Mouse (Mus musculus) lung, postnatal 4 days (tissue): ENCODE data around the gene Dnah7c.
"Not testable (repeated sequence)": the region's sequence is repeated elsewhere in the genome, so short reads cannot be mapped to it uniquely, and the experiment has no call there.

ENCODE experiments used
- DNase-seq, 2 experiments: peaks; one replicate each; pipeline ENCODE4 v3.0.0; 2021

The Dnah7c gene

DNA sequence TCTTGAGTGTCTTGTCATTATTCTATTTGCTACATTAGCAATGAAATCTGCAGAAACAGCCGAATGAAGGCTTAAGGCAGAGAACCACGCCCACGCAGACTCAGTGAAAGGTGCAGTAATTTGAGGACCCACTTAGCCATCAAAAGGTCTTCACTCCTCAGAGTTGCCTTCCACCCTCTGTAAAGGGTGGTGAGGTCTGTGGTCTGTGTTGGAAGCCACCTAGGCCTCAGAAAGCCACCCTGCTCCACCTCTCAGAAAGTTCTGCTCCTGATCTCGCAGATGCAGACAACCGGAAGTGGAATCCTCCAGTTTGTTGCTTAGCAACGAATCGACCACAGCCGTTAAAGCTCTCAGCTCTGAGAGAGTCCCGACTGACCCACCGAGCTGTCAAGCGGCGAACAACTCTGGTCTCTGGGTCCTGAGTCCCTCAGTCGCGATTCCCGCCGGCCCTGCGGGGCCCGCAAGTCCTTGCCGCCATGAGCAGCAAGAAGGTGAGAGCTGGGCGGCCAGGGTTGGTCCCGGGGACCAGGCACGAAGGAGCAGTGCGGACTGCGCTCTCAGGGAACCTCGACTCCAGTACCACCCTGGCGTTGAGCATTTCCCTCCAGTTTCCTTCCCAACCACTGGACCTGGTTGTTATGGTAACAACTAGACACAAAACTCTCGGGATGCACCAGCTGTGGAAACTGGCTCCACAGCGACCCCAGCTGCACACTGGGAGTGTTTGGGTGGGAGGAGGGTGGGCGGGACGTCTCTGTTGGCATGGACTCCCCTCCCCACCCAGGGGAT is at the start of gene Dnah7c:
TSS of gene Dnah7c (plus strand) at position 456 of the 789 bp plus-strand sequence.
- DNase-seq, result peak; percentile 6 to 26

DNA sequence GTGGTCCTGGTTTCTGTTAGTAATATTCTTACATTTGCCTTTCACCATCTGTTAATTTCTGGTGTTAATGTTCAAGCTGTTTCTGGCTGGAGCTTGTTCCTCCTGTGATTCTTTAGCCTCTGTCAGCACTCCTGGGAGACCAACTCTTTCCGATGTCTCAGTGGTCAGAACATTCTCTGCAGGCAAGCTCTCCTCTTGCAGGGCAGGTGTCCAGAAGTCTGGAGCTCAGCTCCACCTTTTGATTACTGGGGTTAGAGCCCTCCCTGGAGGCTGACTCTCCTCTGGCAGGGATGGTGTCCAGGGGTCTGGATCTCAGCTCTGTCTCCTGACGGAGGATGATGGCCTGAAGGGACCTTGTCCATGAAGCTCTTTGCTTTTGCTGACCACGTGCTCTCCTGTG is 44.8 kb upstream of the Dnah7c start:
- DNase-seq, result not testable (repeated sequence)

DNA sequence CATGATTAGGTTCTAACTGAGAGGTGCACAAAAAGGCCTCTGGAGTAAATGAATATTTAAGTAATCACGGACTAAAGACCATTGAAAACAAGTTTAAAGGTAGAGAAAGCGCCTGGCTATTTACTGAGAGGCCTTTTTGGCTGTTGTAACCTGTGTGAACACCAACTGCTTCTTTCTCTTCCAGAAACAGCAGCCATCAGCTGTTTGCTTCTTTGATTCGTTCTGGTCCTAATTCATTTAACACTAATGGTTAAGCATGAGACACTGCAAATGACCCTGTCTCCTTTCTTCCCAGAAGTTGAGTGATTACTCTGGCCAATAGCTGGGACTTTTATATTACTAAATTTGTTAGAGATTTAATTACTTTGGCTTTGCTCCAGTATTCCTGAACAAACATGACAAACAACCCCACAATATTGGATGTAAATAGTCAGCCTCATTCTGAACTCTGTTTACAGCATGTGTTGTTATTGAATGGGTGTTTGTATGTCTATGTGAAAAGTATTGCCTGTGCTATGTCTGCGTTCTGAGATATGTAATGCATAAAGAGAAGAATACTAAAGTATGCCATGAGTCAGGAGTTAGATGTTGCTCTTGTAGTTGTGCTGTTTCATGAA is 30.6 kb upstream of the Dnah7c start:
- not testable (repeated sequence) for DNase-seq

DNA sequence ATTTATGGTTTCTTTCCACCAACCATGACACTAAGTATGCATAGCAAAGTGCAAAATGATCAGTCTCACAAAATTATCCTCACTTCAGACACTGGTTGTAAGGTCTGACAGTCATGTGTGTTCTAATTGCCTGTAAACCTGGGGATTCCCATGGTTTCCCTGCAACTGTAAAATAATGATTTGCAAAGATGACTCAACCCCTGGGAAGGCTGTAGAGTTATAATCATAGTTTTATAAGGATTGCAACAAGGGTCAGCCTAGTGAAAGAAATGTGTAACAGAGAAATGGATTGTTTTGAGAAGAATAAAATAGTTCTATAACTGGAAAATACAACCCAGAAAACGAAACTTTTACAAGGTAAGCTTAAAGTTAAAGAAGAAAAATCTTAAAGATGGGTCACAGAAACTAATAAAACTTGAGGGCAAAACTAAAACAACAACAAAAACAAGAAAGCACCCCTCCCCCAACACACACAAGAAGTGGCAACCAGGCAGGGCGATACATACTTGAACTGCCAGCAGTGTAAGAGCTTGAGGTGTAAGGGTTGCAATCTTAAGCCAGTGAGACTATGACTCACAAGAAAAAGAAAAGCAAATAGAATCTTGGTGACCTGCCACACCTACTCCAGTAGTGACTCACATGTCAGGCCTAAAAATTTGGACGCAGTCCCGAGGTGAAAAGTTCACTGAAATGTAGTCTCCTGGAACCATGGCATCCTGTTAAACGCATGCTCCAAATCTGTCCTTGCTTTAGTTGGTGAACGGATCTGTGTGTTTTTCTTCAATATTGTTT is 16.9 kb upstream of the Dnah7c start:
- peak; percentile 23 to 27 for DNase-seq

DNA sequence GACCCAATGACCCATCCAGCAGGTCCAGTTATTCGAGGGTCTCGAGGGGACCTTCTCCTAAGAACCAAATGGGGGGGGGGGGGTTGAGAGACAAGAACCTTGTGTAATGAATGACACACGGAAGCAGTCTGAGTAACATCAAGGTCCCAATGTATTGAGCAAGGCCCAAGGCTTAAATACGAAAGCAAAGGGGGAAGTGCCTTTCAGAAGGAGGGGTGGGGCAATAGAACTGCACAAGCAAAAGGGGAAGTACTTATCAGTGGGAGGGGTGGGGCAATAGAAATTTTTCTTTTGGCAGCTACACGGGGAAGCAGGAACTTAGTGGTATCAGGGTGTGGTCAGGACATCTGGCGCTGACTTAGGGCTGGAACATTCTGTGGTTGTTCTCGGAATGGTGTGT is 10.6 kb upstream of the Dnah7c start:
- not testable (repeated sequence) for DNase-seq

DNA sequence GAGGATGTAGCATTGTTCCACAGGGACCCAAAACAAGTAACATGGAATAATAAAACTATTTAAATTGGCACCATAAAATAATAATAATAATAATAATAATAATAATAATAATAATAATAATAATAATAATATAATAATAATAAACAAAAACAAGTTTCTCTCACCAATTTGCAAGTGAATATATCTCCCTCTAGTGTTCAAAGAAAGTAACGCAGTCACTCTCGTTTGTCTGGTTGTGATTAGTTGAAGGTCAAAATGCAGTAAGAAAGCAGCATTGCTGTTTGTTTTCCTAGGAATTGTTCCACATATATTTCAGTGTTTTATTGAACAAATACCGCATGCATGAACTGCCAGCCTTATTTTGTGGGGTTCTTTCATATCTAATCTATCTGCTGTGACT is 8.4 kb upstream of the Dnah7c start:
- DNase-seq, result not testable (repeated sequence)

DNA sequence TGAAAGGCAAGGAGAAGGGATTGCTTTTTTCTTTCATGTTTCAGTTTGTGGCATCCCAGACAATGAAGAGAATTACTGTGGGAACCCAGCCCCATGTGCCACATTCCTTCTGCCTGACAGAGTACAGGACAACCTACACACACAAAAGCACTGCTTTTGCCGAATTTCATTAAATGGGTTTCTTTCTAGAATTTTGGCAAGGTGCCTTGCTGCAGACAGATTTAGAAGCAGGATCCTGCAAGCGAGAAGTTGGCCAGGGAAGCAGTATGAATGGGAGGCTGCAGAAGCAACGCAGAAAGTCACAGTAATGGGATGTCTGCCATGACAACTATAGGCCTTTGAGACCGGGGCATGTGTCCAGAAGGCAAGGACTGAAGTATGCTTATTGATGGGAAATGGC is 6.4 kb upstream of the Dnah7c start:
- not testable (repeated sequence) for DNase-seq

DNA sequence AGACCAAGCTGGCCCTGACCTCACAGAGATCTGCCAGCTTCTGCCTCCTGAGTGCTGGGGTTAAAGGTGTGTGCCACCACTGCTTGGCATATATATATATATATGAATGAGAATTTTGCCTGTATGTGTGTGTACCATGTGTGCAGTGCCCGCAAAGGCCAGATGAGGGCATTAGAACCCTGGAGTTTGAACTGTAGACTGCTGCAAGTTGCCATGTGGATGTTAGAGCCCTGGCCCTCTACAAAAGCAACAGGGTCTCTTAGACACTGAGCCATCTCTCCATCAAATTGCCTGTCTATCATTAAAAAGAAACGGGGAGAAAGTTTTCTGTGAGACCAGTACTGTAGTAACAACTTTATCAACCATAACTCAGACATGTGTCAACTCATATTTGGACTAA is 3.0 kb downstream of the Dnah7c start:
- no peak for DNase-seq

DNA sequence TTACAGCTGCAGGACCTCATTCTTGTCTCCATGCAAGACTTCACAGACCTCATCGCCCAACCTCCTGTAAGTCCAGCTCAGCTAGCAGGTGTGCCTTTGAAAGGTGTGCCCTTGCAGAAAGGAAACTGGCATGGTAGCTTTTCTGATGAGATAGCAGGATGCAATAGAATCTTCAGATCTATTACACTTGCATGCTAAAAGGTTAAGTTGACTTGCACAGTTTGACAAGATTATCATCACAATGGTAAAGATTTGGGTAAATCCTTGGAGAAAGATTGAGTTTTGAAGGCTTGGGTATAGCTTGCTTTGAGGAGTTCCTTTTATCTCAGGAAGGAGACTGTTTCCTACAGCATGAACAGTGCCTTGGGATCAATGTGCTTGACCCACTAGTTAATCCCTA is 89.3 kb downstream of the Dnah7c start:
- DNase-seq, result not testable (repeated sequence)

DNA sequence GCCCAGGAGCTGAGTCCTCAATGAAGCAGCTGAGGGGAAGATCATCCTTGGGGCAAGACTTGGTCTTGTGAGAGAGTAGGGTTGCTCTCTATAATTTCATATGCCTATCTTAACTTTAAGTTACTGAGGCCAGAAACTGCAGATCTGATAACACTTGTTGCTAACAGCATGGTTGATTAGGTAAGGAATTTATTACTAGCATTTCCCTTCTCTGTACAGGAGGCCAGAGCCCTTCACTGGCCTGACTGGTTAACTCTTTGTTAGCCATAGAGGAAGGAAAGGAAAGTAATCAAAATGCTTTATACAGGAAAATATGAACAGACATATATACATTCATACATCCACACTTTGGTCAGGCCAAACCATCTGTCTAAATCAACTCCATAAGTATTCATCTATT is 95.6 kb downstream of the Dnah7c start:
- no peak for DNase-seq

DNA sequence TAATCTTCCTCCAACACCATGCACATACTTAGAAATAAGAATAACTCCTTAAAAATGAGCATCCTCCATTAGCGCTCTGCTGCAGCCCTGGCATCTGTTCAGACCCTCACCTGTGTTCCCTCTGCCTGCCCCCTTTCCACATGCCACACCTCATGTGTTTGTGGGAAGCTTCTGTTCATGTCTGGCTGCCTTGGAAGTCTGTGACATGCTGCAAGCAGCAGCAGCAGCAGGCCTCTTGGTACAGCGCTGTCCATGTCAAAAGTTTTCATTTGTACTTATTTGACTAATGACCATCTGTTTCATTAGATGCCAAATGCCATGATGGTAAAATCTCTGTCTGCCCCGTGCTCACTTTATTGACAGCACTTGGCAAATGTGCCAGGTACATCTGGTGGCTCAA is 101.1 kb downstream of the Dnah7c start:
- DNase-seq, result not testable (repeated sequence)

DNA sequence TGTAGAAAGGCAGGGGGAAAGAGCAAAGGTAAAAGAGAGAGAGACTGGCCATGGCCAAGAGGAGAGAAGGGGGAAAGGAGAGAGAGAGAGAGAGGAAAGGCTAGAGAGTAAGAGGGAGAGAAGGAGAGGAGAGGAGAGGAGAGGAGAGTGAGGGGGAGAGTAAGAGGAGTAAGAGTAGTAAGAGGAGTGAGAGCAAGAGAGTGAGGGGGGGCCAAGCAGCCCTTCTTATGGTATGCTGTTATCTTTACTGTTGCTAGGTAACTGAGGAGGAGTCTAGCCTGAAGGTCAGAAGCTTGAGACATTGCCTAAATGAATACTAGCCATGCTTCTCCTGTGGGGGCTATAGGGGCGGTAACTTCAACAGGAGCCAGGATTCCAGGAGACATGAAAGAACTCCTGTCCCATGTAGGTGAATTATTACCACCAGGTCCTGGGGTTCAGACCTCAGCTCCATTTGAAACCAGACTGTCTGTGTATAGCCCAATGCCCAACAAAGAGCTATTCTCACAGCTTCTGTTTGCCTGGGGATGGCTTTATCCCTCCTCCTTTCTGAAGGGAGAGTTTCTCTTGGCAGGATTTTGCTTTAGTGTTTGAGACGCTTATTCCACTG is 119.5 kb downstream of the Dnah7c start:
- no peak for DNase-seq

DNA sequence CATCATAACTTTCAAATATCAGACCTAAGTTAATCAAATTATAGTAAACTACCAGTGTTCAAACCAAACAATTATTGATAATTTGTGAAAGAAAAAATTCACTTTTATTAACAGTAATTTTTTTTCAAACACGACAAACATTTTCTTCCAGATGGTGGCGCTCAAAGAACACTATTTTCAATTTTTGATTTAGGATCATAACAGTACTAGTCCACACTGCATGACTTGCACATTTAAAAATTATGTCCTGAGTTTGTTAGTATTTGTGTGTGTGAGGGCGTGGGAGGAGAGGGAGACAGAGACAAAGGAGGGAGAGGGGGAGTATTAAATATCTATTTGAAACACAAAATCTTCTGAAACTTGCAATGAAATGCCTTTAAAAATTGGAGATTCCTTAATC is 155.0 kb downstream of the Dnah7c start:
- DNase-seq, result no peak

DNA sequence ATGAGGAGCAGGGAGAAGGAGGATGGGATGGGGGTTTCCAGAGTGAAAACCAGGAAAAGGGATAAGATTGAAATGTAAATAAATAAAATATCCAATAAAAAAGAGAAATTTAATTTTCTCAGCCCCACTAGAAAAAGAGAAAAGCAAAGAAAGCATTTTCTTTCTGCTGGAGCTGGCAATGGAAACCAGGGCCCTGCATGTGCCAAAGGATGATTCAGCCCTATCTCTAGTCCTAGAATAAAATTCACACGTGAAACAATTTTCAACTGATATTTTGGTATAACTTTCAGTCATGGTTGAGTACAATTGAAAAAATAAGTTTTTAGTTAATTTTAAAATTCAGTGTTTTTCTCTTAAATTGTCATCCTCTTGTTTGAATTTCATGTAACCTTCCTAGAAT is 168.4 kb downstream of the Dnah7c start:
- DNase-seq, result not testable (repeated sequence)

DNA sequence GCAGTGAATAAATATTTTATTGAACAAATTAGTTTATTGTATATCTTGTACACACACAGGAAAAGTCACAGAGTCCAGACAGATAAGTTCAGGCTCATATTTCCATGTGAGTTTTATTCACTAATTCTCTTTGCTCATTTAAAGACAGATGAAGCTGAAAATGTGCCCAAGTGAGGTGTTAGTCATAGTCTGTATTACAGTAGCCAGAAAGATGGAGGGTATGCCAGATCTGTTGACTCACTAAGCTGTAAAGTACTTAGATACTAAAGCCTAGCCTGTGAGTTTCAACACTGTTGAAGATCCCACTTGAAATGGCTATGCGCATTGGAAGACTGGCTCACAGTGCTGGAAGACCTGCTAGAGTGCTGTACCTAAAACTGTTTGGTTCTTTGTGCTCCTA is 171.0 kb downstream of the Dnah7c start:
- DNase-seq, result not testable (repeated sequence)

DNA sequence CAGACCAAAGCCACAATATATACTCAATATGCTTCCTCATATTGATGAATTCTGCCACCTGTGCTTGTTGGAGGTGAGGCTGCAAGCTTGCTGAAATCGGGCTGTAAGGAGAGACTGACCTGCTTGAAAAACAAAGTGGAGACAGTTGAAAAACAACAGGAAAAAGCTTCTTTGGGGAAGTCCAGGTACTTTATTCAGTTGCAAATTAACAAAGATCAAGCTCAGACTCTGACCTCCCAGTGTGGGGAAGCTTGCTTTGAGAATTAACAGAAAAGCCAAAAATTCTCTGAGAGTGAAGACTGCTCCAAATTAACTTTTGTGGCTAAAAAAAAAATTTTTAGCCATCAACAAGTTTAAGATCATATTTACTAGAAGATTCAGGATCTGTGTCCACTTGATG is 194.9 kb downstream of the Dnah7c start:
- no peak for DNase-seq

DNA sequence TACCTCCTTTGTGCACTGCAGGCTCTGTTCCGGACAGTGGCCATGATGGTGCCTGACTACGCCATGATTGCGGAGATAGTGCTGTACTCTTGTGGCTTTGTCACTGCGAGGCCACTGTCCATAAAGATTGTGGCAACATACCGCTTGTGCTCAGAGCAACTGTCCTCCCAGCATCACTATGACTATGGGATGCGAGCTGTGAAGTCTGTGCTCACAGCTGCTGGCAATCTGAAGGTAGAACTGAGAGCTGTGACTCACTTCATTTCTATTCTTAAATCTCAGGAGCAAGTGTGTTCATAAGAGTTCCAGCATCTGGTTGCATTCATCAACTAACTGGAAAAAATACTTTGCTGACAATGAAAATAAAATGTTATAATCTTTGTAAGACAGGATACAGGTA is 200.5 kb downstream of the Dnah7c start:
- not testable (repeated sequence) for DNase-seq

DNA sequence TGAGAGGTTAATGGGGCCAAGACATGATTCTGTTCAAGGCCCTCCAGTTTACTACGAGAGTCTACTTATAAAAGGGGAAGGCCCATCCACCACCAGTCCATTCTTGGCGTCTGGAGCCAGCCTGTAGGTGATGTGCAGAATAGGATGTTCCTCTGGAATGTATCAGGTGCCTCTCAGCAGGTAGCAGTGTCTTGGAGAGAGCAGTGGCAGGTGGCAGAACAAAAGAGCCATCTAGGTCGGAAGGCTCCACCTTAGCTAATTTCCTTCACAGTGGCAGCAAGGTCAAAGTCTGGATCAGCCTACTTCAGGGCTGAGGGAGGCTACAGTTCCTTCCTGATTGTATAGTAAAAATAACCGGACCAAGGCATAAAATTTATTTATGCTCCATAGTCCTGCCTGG is 224.4 kb downstream of the Dnah7c start:
- not testable (repeated sequence) for DNase-seq

DNA sequence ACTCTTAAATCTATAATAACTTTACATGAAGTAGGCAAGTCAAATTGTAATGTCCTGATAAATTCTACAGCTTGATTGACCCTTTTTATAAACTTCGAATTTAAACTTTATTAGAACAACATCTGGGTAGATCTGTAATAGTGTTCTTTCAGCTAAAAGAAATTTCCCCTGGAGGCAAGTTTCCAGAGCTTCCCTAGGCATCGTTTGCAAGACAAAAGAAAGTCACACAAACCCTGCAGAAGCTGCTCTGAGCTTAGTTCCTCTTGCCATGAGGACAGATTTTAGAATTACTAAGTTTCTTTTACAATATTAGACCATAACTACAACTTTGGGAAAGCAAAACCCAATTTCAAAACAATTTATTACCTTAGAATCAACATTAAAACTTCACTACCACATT is 227.3 kb downstream of the Dnah7c start:
- DNase-seq, result not testable (repeated sequence)

DNA sequence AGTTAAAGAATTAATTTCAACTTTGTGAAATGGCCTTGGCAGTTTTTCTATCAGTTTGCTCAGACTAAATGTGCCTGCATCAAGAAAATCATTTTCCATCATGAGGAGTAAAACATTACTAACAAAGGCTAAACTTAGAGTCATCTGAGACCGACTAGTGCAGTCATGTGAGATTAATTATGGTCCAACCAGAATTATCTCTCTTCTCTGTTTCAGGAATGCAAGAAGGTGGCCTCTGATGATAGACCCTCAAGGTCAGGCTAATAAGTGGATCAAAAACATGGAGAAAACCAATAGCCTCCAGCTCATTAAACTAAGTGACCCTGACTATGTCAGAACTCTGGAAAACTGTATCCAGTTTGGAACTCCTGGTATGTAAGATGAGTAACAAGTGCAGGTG is 299.4 kb downstream of the Dnah7c start:
- DNase-seq, result not testable (repeated sequence)

DNA sequence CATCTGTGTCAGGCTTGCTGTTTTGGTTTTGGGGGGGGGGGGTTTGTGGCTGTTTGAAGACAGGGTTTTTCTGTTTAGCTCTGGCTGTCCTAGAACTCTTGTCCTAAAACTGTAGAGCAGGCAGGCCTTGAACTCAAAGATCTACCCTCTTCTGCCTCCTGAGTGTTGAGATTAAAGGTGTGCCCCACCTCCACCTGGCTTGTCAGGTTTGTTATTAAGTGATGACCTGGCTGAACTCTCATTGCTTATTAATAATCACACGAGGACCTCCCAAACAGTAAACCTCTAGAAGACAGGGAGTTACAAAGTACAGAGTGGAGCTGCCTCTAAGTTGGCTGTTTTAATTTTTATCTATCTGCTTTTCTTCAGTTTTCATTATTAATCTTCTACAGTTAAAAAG is 299.9 kb downstream of the Dnah7c start:
- no peak for DNase-seq

DNA sequence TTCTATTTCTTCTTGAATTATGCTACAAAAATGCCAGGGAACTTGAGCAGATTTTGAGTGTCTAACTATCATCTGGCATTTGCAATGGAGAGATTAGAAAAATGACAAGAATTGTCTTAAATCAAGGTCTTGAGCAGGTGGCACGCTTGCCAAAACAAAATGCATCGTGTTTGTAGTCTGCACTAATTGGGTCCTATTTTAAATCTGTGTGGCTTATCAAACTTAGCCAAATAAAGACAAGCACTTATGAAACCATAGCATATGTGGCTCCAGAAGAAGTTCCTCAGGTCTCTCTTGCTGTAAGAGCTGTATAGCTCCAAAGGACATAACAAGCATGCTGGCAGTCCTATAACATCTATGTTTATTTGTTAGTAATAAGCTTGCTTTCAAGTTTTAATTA is 300.3 kb downstream of the Dnah7c start:
- DNase-seq, result not testable (repeated sequence)

DNA sequence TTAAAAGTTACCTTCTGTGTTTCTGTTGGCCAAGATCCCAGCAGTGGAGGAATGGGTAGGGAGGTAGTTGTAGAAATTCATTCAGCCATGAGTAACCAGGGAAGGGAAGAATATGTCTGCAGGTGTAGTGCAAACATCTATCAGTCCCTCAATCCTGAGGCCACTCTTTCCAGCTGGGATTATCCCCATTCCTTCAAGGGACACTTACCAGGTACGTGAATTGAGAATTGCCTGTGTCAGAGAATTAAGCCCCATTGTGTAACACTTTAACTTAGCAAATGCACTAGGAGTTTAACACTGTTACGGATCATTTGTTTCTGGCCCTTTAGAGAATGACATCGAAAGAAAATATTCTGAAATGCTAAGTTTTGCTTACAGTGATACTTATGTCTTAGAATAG is 304.3 kb downstream of the Dnah7c start:
- not testable (repeated sequence) for DNase-seq
